Mouse (Mus musculus): Measurements from ENCODE around the gene Plpp1. TPM values are rescaled to one million over a fixed set of nuclear protein-coding genes. Genes with fewer than 3 reads are reported as not detected.
A peak's percentile ranks its signal among the peaks of the same experiment; 100 is the strongest.

The Plpp1 gene
- polyA plus RNA-seq (2012; rRNA removed) (16.5 TPM in 2 replicates), polyA plus RNA-seq (2014; fragmentation: Nextera tagmentation; extraction: Ambion mirVana) (32.7 and 34.0 TPM in 2 replicates)

DNA sequence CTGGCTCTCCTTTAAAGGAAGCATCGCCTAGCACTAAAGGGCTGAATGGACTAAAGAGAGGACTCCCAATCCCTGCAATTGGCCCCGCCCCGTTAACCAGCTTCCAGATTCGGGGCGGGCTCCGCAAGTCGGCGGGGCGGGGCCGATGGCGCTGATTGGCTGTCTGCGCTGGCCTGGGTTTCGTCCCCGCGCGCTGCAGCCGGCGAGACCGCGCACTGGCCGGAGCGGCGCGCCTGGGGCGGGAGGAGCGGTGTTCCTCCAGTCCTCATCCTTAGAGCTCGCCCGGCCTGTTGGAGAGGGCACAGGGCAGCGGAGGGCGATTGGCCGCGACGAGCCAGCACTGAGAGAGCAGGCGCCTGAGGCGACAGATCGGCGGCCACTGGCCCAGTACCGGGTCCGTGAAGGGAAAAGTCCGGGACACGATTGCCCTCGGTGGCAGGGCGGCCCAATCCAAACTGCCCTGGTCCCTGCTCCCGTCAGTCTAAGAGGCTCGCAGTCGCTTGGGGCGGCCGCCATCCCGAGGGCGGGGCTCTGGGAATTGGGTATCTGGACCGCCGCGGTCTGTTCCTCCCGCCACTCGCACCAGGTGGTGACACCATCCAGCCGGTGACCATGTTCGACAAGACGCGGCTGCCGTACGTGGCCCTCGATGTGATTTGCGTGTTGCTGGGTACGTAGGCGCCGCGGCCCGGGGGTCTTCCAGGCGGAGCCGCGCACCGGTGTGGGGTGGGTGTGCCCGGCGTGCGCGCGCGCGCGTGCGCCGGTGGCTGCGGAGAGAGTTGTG is at the start of gene Plpp1:
TSS of gene Plpp1 (plus strand) at position 196 of the 784 bp plus-strand sequence.
- DNase-seq (ENCODE audit: low read depth in 3 of 3, low spot score in 3 of 3): peak; percentile 86 to 89 (median 88)
- H3K9ac ChIP-seq (replicated peaks): peak within 1 kb of the TSS; percentile 91
- TF ChIP-seq CTCF (IDR thresholded peaks at IDR 0.05; ENCODE audit: low read depth) (no peak), EP300 (IDR thresholded peaks at IDR 0.05; ENCODE audit: low read depth) (no peak)
- H3K27ac ChIP-seq: peak within 1 kb of the TSS; percentile 79
- H3K36me3 ChIP-seq (replicated peaks; ENCODE audit: control insufficient read depth, insufficient read depth, low read depth): peaks cover 4% of the 10 kb centered on the region
- H3K4me3 ChIP-seq (ENCODE audit: insufficient read depth in 1 of 2, low read depth in 2 of 2, low read length in 2 of 2): peak within 1 kb of the TSS; percentile 80 to 96
- ATAC-seq (ENCODE audit: insufficient read depth): peak; percentile 96
- under 1% methylated on average over 74 of the region's 83 CpGs for WGBS (ENCODE audit: insufficient replicate concordance)
- H3K27me3 ChIP-seq (ENCODE audit: control insufficient read depth, insufficient read depth, low read length): no peaks in the 10 kb centered on the region; the same call in 1 of the 2 replicates
- H3K9me3 ChIP-seq (ENCODE audit: control insufficient read depth, low read length): no peaks in the 10 kb centered on the region
- peak within 1 kb of the TSS; percentile 84 for H3K4me2 ChIP-seq (ENCODE audit: low read depth)
- peaks cover 3 to 5% of the 10 kb centered on the region in 2 experiments; a peak in 3 of 4 replicates for H3K4me1 ChIP-seq (replicated peaks; ENCODE audit: control insufficient read depth in 2 of 2, insufficient read depth in 2 of 2, low read length in 1 of 2)

- Histone ChIP-seq H3K27me3 (ENCODE audit: control insufficient read depth, insufficient read depth, low read length) (no peaks in the 10 kb centered on the region), H3K4me2 (ENCODE audit: low read depth) (peak overlapping the region; percentile 63), H3K36me3 (replicated peaks; ENCODE audit: control insufficient read depth, insufficient read depth, low read depth) (no peaks in the 10 kb centered on the region), H3K27ac (peak overlapping the region; percentile 99), H3K4me1 (replicated peaks; ENCODE audit: control insufficient read depth in 2 of 2, insufficient read depth in 2 of 2, low read length in 1 of 2) (peaks cover 52 to 60% of the 10 kb centered on the region in 2 experiments), H3K9me3 (ENCODE audit: control insufficient read depth, low read length) (no peaks in the 10 kb centered on the region), H3K4me3 (ENCODE audit: insufficient read depth in 1 of 2, low read depth in 2 of 2, low read length in 2 of 2) (peak overlapping the region; percentile 27 to 28), H3K9ac (replicated peaks) (peak overlapping the region; percentile 61)
- WGBS (ENCODE audit: insufficient replicate concordance): 9% methylated on average over 18 of the region's 18 CpGs
- ATAC-seq (ENCODE audit: insufficient read depth) (peak; percentile 45), DNase-seq (ENCODE audit: low read depth in 3 of 3, low spot score in 3 of 3) (peak; percentile 59 to 65 (median 59))
- no peak for TF ChIP-seq EP300 (IDR thresholded peaks at IDR 0.05; ENCODE audit: low read depth)
- TF ChIP-seq CTCF (IDR thresholded peaks at IDR 0.05; ENCODE audit: low read depth): no peak
Measured at GRCm38 (mm10) chr13:112751454-112752308, 48.9 kb upstream of the Plpp1 start.

GRCm38 (mm10) chr13:112752309-112752975 is 48.1 kb upstream of the Plpp1 start:
- H3K4me2 ChIP-seq (ENCODE audit: low read depth): peak overlapping the region; percentile 63
- 52% methylated on average over 11 of the region's 11 CpGs for WGBS (ENCODE audit: insufficient replicate concordance)
- DNase-seq (ENCODE audit: low read depth in 3 of 3, low spot score in 3 of 3): no peak

DNA sequence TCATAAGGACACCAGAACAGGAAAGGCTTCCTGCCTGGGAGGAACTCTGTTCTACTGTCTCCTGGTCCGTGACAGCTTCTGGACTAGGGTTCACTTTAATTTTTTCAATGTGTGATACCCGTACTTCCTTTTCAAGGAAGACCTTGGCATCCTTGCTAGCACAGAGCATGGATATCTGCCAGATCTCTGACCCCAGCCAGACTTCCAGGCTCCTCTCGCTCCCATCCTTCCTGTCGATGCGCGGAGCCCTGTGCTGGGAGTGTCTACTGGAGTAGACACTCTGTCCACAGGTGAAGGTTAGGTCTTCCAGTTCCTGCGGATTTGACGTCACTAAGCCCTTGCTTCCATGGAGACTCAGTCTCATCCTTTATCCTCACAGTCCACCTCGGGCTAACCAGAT is 47.1 kb upstream of the Plpp1 start:
- Histone ChIP-seq H3K27me3 (ENCODE audit: control insufficient read depth, insufficient read depth, low read length) (no peaks in the 10 kb centered on the region), H3K36me3 (replicated peaks; ENCODE audit: control insufficient read depth, insufficient read depth, low read depth) (no peaks in the 10 kb centered on the region), H3K9ac (replicated peaks) (no peak overlapping the region), H3K27ac (no peak overlapping the region), H3K4me2 (ENCODE audit: low read depth) (no peak overlapping the region), H3K4me3 (ENCODE audit: insufficient read depth in 1 of 2, low read depth in 2 of 2, low read length in 2 of 2) (no peak overlapping the region), H3K9me3 (ENCODE audit: control insufficient read depth, low read length) (no peaks in the 10 kb centered on the region), H3K4me1 (replicated peaks; ENCODE audit: control insufficient read depth in 2 of 2, insufficient read depth in 2 of 2, low read length in 1 of 2) (peaks cover 35 to 42% of the 10 kb centered on the region in 2 experiments)
- DNase-seq (ENCODE audit: low read depth in 3 of 3, low spot score in 3 of 3) (no peak), ATAC-seq (ENCODE audit: insufficient read depth) (no peak)
- TF ChIP-seq EP300 (IDR thresholded peaks at IDR 0.05; ENCODE audit: low read depth): no peak
- no peak for TF ChIP-seq CTCF (IDR thresholded peaks at IDR 0.05; ENCODE audit: low read depth)
- WGBS (ENCODE audit: insufficient replicate concordance): 81% methylated on average over 9 of the region's 9 CpGs

More at GRCm38 (mm10) chr13:112752309-112752975, 48.1 kb upstream of the Plpp1 start:
- Histone ChIP-seq H3K27ac (peak overlapping the region; percentile 99), H3K9me3 (ENCODE audit: control insufficient read depth, low read length) (no peaks in the 10 kb centered on the region), H3K4me1 (replicated peaks; ENCODE audit: control insufficient read depth in 2 of 2, insufficient read depth in 2 of 2, low read length in 1 of 2) (peaks cover 45 to 53% of the 10 kb centered on the region in 2 experiments), H3K9ac (replicated peaks) (no peak overlapping the region; the same call in 1 of the 2 replicates), H3K4me3 (ENCODE audit: insufficient read depth in 1 of 2, low read depth in 2 of 2, low read length in 2 of 2) (no peak overlapping the region), H3K36me3 (replicated peaks; ENCODE audit: control insufficient read depth, insufficient read depth, low read depth) (no peaks in the 10 kb centered on the region), H3K27me3 (ENCODE audit: control insufficient read depth, insufficient read depth, low read length) (no peaks in the 10 kb centered on the region)
- TF ChIP-seq CTCF (IDR thresholded peaks at IDR 0.05; ENCODE audit: low read depth): no peak
- no peak for TF ChIP-seq EP300 (IDR thresholded peaks at IDR 0.05; ENCODE audit: low read depth)
- ATAC-seq (ENCODE audit: insufficient read depth): no peak
